Mouse (Mus musculus) adrenal gland, postnatal 25 days (tissue): Measurements from ENCODE around the gene Zbtb40. TPM values are rescaled to one million over a fixed set of nuclear protein-coding genes. Genes with fewer than 3 reads are reported as not detected.

Experiments
- DNase-seq: peaks from one replicate; pipeline ENCODE4 v3.0.0; 2021; ENCODE audit warnings: mixed read lengths
- total RNA-seq: library from RNA; stranded (reverse); gene quantifications from 2 replicates; pipeline ENCODE4 v1.2.3, GENCODE M21; 2021

Zbtb40 gene
- total RNA-seq, 1 experiment from 2014 or later, result 13.8 TPM

- no peak for DNase-seq
Measured at GRCm38 (mm10) chr4:137033115-137033887, 15.3 kb downstream of the Zbtb40 start.

GRCm38 (mm10) chr4:137032456-137032855 is 16.1 kb downstream of the Zbtb40 start:
- DNase-seq, result no peak

- DNase-seq, result no peak
Measured at GRCm38 (mm10) chr4:137031319-137031718, 17.3 kb downstream of the Zbtb40 start.

- DNase-seq, result no peak
Measured at GRCm38 (mm10) chr4:137029348-137029747, 19.3 kb downstream of the Zbtb40 start.

GRCm38 (mm10) chr4:137027051-137027450 is 21.6 kb downstream of the Zbtb40 start:
- no peak for DNase-seq

GRCm38 (mm10) chr4:137025570-137025969 is 23.0 kb downstream of the Zbtb40 start:
- DNase-seq, result no peak

- DNase-seq, result no peak
Measured at GRCm38 (mm10) chr4:137025133-137025532, 23.5 kb downstream of the Zbtb40 start.

GRCm38 (mm10) chr4:137020065-137020464 is 28.5 kb downstream of the Zbtb40 start:
- no peak for DNase-seq

GRCm38 (mm10) chr4:137015934-137016333 is 32.7 kb downstream of the Zbtb40 start:
- DNase-seq, result no peak

GRCm38 (mm10) chr4:137015476-137015856 is 33.1 kb downstream of the Zbtb40 start:
- DNase-seq, result no peak

GRCm38 (mm10) chr4:137014654-137015475 is 33.7 kb downstream of the Zbtb40 start:
- no peak for DNase-seq

GRCm38 (mm10) chr4:137014124-137014523 is 34.5 kb downstream of the Zbtb40 start:
- DNase-seq, result no peak

GRCm38 (mm10) chr4:137006966-137007365 is 41.6 kb downstream of the Zbtb40 start:
- DNase-seq, result no peak

GRCm38 (mm10) chr4:137001825-137002224 is 46.8 kb downstream of the Zbtb40 start:
- DNase-seq, result no peak

GRCm38 (mm10) chr4:137001020-137001419 is 47.6 kb downstream of the Zbtb40 start:
- DNase-seq, result no peak

GRCm38 (mm10) chr4:136998371-136998770 is 50.2 kb downstream of the Zbtb40 start:
- no peak for DNase-seq

- DNase-seq, result no peak
Measured at GRCm38 (mm10) chr4:136997723-136998345, 50.8 kb downstream of the Zbtb40 start.

- no peak for DNase-seq
Measured at GRCm38 (mm10) chr4:136996933-136997332, 51.7 kb downstream of the Zbtb40 start.

- peak; percentile 28 for DNase-seq
Measured at GRCm38 (mm10) chr4:136995361-136995760, 53.2 kb downstream of the Zbtb40 start.

GRCm38 (mm10) chr4:136981993-136982695 is 66.5 kb downstream of the Zbtb40 start:
- DNase-seq, result no peak

- peak; percentile 60 for DNase-seq
Measured at GRCm38 (mm10) chr4:136981347-136981746, 67.3 kb downstream of the Zbtb40 start.

- no peak for DNase-seq
Measured at GRCm38 (mm10) chr4:136980921-136981320, 67.7 kb downstream of the Zbtb40 start.
